Mouse (Mus musculus): ENCODE measurements around the gene Stk32b.
A peak's percentile ranks its signal among the peaks of the same experiment; 100 is the strongest.

The Stk32b gene

GRCm38 (mm10) chr5:37664962-37665361, 52.0 kb downstream of the Stk32b start:
- DNase-seq (ENCODE audit: low read depth, low spot score), result no peak

- no peak for DNase-seq (ENCODE audit: low read depth, low spot score)
Observed at GRCm38 (mm10) chr5:37659177-37659576, 57.8 kb downstream of the Stk32b start.

- peak; percentile 88 for DNase-seq (ENCODE audit: low read depth, low spot score)
Observed at GRCm38 (mm10) chr5:37657741-37658140, 59.2 kb downstream of the Stk32b start.

- no peak for DNase-seq (ENCODE audit: low read depth, low spot score)
Observed at GRCm38 (mm10) chr5:37655208-37655607, 61.8 kb downstream of the Stk32b start.

- DNase-seq (ENCODE audit: low read depth, low spot score), result no peak
Observed at GRCm38 (mm10) chr5:37650681-37651211, 66.2 kb downstream of the Stk32b start.

GRCm38 (mm10) chr5:37650089-37650601, 66.8 kb downstream of the Stk32b start:
- DNase-seq (ENCODE audit: low read depth, low spot score), result no peak

GRCm38 (mm10) chr5:37644082-37644481, 72.9 kb downstream of the Stk32b start:
- DNase-seq (ENCODE audit: low read depth, low spot score), result no peak

GRCm38 (mm10) chr5:37642486-37642885, 74.5 kb downstream of the Stk32b start:
- DNase-seq (ENCODE audit: low read depth, low spot score), result peak; percentile 20

- DNase-seq (ENCODE audit: low read depth, low spot score), result no peak
Observed at GRCm38 (mm10) chr5:37634791-37635190, 82.2 kb downstream of the Stk32b start.

- DNase-seq (ENCODE audit: low read depth, low spot score), result no peak
Observed at GRCm38 (mm10) chr5:37627437-37628163, 89.4 kb downstream of the Stk32b start.

- no peak for DNase-seq (ENCODE audit: low read depth, low spot score)
Observed at GRCm38 (mm10) chr5:37611874-37612273, 105.1 kb downstream of the Stk32b start.

- DNase-seq (ENCODE audit: low read depth, low spot score), result no peak
Observed at GRCm38 (mm10) chr5:37599566-37599965, 117.4 kb downstream of the Stk32b start.

GRCm38 (mm10) chr5:37598271-37598670, 118.7 kb downstream of the Stk32b start:
- DNase-seq (ENCODE audit: low read depth, low spot score), result no peak

GRCm38 (mm10) chr5:37592411-37592810, 124.6 kb downstream of the Stk32b start:
- no peak for DNase-seq (ENCODE audit: low read depth, low spot score)

- no peak for DNase-seq (ENCODE audit: low read depth, low spot score)
Observed at GRCm38 (mm10) chr5:37587861-37588260, 129.1 kb downstream of the Stk32b start.

- no peak for DNase-seq (ENCODE audit: low read depth, low spot score)
Observed at GRCm38 (mm10) chr5:37586071-37586470, 130.9 kb downstream of the Stk32b start.

- no peak for DNase-seq (ENCODE audit: low read depth, low spot score)
Observed at GRCm38 (mm10) chr5:37575427-37575826, 141.5 kb downstream of the Stk32b start.

GRCm38 (mm10) chr5:37557274-37557815, 159.6 kb downstream of the Stk32b start:
- DNase-seq (ENCODE audit: low read depth, low spot score), result no peak

GRCm38 (mm10) chr5:37554231-37554630, 162.7 kb downstream of the Stk32b start:
- DNase-seq (ENCODE audit: low read depth, low spot score), result no peak

GRCm38 (mm10) chr5:37551649-37552048, 165.3 kb downstream of the Stk32b start:
- peak; percentile 8 for DNase-seq (ENCODE audit: low read depth, low spot score)

- peak; percentile 32 for DNase-seq (ENCODE audit: low read depth, low spot score)
Observed at GRCm38 (mm10) chr5:37535726-37536293, 181.2 kb downstream of the Stk32b start.

GRCm38 (mm10) chr5:37535227-37535626, 181.7 kb downstream of the Stk32b start:
- DNase-seq (ENCODE audit: low read depth, low spot score), result peak; percentile 31

- DNase-seq (ENCODE audit: low read depth, low spot score), result no peak
Observed at GRCm38 (mm10) chr5:37525363-37525762, 191.6 kb downstream of the Stk32b start.
